Mouse (Mus musculus) lung, postnatal 25 days (tissue): ENCODE measurements around the gene Myh14.
"Not testable (repeated sequence)": the region's sequence is repeated elsewhere in the genome, so short reads cannot be mapped to it uniquely, and the experiment has no call there.

ENCODE experiments used
- DNase-seq: peaks from one replicate; pipeline ENCODE4 v3.0.0; 2022; ENCODE audit warnings: low spot score

The Myh14 gene

GRCm38 (mm10) chr7:44670803-44671202 lies at the start of gene Myh14:
Gene Myh14 (minus strand): TSS chr7:44670843.
- peak; percentile 93 for DNase-seq

DNA sequence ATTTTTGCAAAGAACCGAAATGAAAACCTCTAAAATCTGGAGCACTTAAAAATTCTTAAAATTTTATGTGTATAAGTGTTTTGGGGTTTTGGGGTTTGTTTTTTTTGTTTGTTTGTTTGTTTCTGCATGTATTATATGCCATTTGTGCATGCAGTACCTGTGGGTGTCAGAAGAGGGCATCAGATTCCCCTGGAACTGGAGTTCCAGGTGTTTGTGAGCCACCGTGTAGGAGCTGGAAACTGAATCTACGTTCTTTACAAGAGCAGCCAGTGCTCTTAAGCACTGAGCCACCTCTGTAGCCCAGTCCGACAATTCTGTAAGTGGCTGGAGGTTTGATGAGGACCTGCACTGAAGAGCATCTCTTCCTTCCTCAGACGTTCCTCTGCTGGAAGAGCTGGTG lies 39.2 kb upstream of the Myh14 start:
- no peak for DNase-seq

- no peak for DNase-seq
Measured at GRCm38 (mm10) chr7:44708574-44708973, 37.9 kb upstream of the Myh14 start, which contains the start of gene Izumo2. Gene Izumo2 (plus strand): TSS chr7:44708742.

DNA sequence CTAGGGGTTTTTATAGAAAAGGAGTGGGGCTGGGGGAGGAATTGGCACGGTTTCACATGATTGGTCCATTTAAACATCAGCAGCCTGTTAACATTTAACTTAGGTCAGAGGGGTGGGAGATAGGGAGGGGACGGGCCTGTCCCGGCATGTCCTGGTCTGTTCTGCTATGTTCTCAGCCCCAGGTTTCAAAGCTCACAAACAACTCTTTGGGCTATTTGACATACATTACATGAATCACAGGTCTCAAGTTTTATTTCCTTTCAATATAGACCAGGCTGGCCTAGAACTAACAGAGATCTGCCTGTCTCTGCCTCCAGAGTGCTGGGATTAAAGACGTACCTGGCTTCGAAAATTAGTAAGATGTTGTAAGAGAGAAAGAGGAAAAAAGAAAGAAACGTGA lies 37.5 kb upstream of the Myh14 start:
- DNase-seq = not testable (repeated sequence)

DNA sequence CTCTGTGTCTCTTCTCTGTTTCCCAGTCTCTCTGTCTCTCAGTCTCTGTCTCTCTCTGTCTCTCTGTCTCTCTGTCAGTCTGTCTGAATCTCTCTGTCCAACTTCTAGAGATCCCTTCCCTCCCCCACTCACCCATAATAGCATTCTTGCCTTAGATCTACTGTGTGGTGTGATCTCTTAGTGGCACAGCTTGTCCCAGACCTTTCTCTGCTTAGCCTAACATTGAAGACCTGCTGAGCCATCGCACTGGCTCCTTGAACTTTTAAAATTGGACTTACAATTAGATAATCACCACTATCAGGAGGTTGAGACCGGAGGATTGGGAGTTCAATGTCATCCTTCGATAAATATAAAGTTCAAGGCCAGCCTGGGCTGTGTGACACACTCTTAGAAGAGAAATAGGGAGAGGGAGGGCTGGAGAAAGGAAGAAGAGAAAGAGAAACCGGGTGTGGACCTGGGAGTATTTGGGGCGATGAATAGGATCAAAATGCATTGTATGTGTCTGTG lies 36.6 kb upstream of the Myh14 start:
- no peak for DNase-seq

DNA sequence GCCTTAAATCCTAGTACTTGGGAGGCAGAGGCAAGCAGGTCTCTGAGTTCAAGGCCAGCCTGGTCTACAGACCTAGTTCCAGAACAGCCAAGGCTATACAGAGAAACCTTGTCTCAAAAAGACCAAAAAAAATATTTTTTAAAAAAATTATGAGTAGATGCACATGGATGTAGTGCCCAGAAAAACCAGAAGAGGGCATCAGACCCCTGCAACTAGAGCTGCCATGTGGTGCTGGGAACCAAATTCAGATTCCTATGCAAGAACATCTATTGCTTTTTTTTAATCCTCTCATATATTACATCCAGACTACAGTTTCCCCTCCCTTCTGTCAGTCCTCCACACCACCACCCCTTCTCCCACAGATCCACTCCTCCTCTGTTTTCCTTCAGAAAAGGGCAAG lies 35.7 kb upstream of the Myh14 start:
- DNase-seq = no peak

DNA sequence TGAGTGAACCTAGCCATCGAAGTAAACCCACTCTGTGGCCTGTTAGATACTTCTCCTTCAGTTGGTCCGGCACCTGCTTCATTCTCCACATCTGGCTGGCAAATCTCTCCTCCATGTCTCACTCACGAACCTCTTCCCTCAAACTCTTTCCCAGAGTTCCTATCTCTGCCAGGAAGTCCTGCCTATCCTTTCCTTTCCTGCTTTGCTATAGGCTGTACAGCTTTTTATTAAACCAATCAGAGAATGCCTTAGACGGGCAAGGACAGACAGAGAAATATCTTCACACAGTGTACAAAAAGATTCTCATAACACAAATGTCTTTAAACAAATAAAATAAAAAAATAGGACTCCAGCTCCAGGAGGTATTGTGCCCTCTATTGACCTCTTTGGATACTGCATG lies 34.4 kb upstream of the Myh14 start:
- DNase-seq = no peak

DNA sequence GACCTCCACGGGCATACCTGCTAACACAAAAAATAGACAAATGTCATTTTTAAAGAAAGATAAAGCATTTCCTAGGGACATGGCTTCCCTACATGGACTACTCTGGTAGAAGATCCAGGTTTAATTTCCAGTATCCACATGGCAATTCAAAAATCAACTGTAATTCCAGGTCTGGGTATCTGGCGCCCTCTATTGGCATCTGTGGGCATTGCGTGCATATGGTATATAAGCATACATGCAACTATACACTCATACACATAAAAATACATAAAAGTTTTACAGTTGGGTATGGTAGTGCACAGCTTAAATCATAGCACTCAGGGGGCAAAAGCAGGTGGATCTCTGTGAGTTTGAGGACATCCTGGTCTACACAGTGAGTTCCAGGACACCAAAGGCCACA lies 33.7 kb upstream of the Myh14 start:
- DNase-seq = peak; percentile 47

GRCm38 (mm10) chr7:44702985-44703384 lies 32.3 kb upstream of the Myh14 start:
- no peak for DNase-seq

DNA sequence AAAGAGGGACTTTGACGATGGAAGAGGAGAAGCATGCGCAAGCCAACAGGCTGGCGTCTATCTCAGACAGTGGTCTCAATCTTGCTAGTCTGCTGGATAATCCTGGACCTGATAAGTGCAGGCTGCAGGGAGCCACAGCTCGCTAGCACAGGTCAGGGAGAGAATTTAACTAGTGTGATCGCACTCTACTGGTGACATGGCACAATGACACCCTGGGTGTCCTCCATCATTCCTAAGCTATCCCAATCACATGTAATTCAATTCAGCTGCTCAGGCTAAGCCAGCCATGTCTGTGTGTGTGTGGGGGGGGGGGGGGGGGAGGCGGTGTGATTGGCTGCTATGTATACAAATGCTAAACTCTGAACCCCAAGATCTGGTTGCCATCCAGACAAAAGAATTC lies 31.3 kb upstream of the Myh14 start:
- DNase-seq = peak; percentile 59

DNA sequence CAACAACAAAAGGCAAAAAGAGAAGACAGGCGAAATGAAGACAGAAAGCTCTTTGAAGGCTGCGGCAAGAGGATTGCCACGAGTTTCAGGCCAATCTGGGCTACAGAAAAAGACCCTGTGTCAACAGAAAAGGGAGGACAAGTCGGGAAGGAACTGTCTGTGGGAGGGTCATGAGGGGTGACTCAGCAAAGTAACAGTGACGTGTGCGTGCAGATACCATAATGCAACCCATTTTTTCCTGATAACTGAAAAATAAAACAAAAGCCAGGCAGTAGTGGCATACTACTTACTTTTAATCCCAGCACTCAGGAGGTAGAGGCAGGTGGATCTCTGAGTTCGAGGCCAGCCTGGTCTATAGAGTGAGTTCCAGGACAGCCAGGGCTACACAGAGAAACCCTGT lies 27.3 kb upstream of the Myh14 start:
- DNase-seq = no peak

DNA sequence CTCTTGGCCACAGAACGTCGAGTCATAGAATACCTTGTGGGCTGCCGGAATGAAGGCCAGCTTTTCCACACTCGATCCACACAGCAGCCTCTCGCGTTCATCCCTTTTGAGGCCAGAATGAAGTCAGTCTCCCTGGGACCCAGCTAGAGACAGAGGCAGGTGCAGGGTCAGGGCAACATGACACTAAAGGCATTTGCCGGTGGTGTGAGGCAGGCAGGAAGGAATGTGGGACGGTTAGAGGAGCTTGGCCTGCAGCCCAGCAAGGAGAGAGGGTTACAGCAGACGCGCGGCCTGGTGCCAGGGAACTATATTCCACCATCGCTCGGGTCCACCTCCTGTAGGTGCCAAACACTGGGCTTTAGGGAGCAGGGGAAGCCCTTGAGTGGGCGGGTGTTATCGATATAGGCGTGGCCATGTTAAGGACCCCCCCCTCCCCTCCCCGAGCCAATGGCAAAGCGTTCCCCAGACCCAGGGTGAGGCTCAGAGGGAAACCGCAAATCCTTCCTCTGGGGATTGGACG lies 26.6 kb upstream of the Myh14 start:
- peak; percentile 82 for DNase-seq

- DNase-seq = peak; percentile 38
Measured at GRCm38 (mm10) chr7:44695223-44695622, 24.6 kb upstream of the Myh14 start.

DNA sequence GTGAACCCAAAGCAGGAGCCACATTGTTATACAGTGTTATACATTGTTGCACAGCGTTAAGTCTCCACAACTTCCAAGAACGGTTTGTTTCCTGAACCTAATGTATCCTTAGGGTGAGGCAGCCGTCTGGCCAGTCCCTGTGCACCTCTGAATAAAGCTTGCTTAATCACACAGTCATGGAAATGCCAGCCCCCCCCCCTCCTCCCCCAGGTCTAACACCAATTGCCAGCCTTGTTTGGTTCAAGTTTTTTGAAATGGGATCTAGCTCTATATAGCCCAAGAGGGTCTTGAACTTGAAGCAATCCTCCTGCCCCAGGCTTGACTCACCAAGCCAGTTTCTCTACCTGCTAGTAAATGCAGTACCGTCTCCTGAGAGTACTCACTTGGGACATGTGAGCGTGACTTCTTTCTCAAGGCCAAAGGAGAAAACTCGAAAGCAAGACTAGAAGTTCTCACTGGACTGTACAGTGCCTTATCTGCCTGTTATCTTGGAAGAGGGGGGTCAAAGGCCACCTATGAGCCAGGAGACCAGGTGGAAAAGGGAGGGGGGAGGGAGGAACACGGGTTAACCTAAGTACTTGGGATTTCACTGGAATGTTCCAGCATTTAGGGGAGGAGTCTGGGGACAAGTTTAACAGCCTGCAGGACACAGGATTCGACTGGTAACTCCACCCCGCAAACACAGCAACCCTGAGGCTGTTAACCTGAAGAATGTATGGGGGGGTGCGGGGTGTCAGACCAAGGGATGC lies 23.0 kb upstream of the Myh14 start:
- DNase-seq = peak; percentile 74

GRCm38 (mm10) chr7:44689331-44689730 lies 18.7 kb upstream of the Myh14 start:
- DNase-seq = no peak

DNA sequence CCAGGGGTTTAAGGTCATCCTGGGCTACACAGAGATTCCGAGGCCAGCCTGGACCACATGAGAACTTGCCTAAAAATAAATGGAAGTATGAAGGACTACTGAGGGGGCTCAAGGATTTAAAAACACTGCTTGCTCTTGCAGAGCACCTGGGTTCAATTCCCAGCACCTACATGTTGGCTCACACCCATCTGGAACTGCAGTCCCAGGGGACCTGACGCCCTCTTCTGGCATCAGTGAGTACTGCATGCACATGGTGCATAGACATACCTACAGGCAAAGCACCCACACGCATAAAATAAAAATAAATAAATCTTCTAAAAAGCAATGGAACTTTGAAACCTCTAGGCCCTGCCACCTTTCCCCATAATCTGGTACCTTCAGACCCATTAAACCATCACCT lies 18.2 kb upstream of the Myh14 start:
- DNase-seq = no peak

- DNase-seq = peak; percentile 85
Measured at GRCm38 (mm10) chr7:44685531-44686402, 15.1 kb upstream of the Myh14 start.

GRCm38 (mm10) chr7:44683656-44684055 lies 13.0 kb upstream of the Myh14 start:
- DNase-seq = peak; percentile 91

DNA sequence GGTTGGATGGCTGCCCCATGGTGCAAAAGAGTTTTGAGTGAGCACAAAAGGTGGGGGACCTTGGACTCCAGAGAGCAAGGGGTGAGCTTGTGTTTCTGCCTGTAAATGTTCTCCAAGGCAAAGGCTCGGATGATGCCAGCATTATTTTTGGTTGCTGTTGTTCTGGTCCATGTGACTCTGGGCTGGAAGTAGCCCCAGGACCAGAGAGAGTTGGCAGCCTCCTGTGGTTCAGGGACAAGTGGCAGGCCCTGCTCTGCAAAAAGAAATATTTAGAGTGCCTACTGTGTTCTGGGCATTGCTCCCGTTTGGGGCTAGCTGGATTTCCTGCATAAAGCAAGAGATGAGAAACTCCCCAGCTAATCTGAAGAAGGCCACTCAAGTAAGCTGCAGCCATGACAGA lies 6.0 kb upstream of the Myh14 start:
- DNase-seq = peak; percentile 59

DNA sequence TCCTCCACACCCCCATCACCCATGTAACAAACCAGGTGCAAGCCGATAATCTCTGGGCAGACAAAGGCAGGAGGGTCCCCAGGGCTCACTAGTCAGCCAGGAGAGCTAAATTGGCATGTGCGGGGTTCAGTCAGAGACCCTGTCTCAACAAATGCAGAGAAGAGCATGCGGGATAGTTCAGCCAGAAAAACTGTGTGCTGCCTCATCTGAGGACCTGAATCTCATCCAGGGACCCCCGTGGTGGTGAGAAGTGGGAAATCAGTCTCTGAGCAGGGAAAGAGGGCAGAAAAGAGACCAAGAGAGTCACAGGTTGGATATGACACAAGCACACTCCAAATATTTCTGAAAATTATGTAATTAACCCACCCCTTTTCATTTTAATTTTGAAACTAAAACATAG lies 5.5 kb upstream of the Myh14 start:
- DNase-seq = no peak

- DNase-seq = no peak
Measured at GRCm38 (mm10) chr7:44675171-44675570, 4.5 kb upstream of the Myh14 start.

DNA sequence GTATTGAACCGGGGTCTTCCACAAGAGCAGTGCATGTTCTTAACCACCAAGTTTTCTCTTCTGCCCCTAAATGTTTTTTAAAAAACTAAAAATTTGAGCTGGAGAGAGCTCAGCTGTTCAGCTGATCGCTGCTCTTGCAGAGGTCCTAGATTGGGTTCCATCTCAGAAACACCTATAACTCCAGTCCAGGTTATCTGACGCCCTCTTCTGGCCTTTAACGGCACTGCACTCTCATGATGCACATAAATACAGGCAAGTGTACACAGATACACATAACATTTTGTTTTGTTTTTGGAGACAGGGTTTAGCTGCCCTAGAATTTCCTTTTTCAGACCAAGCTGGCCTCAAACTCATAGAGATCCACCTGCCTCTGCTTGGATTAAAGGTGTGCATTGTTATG lies 3.9 kb upstream of the Myh14 start:
- no peak for DNase-seq

GRCm38 (mm10) chr7:44672193-44672592 lies 1.6 kb upstream of the Myh14 start:
- DNase-seq = no peak
